17 mouse cellular contexts compared by ENCODE assay signal in genomic region chr13:65095923-65096322, GRCm38 (mm10). TPM values are rescaled to one million over a fixed set of nuclear protein-coding genes. Genes with fewer than 3 reads are reported as not detected.
"Had no signal": no experiment of that assay in that cellular context is flagged by ENCODE, and none has a peak within 500 bp of the region (broad histone marks: within the 10 kb centered on the region; RNA-seq: fewer than 3 reads in every experiment).

No protein-coding gene starts in this region.

- DNase-seq: liver, postnatal 0 days; lung, adult 2 months; lung, postnatal 14 days; lung, postnatal 36 days; retina, postnatal 1 day; right cerebral cortex, adult 18-20 months; right cerebral cortex, postnatal 25 days; right cerebral cortex, postnatal 4 days; spleen, adult 18-20 months; thymus, adult 18-20 months; thymus, postnatal 14 days; thymus, postnatal 36 days had no signal

- ATAC-seq: liver, postnatal 0 days; lung, postnatal 0 days; midbrain, embryonic 13.5 days; midbrain, embryonic 15.5 days had no signal

RNA-seq across cellular contexts. Expression of gene Olfr465-ps1, which starts 42.0 kb away (rescaled TPM):
- total RNA-seq: midbrain, postnatal 0 days; monocyte, adult 5-6 weeks had no signal

RNA-seq across cellular contexts. Expression of gene Prss47, which starts 43.4 kb away (rescaled TPM):
- total RNA-seq: midbrain, postnatal 0 days; monocyte, adult 5-6 weeks had no signal

RNA-seq across cellular contexts. Expression of gene Olfr466, which starts 54.1 kb away (rescaled TPM):
- total RNA-seq: midbrain, postnatal 0 days; monocyte, adult 5-6 weeks had no signal
